Comparison of ENCODE assay signal across 9 mouse cellular contexts in genomic region chr5:137511706-137512105, GRCm38 (mm10). TPM values are rescaled to one million over a fixed set of nuclear protein-coding genes. Genes with fewer than 3 reads are reported as not detected.
A peak's percentile ranks its signal among the peaks of the same experiment; 100 is the strongest.
DNase-seq lines count a peak whose midpoint lies in the region; ATAC-seq lines count a peak whose summit lies in the region.
"Had no signal": no experiment of that assay in that cellular context is flagged by ENCODE, and none has a peak within 500 bp of the region (broad histone marks: within the 10 kb centered on the region; RNA-seq: fewer than 3 reads in every experiment).

No protein-coding gene starts in this region.

- 41% methylated on average over 3 of the region's 3 CpGs for WGBS in kidney, embryonic 16.5 days
- 73% methylated on average over 3 of the region's 3 CpGs for WGBS in embryonic facial prominence, embryonic 12.5 days
- 59% methylated on average over 3 of the region's 3 CpGs for WGBS in hindbrain, embryonic 14.5 days
- 56% methylated on average over 3 of the region's 3 CpGs for WGBS in midbrain, embryonic 14.5 days

- peak overlapping the region; percentile 89 for H3K4me2 ChIP-seq in kidney, embryonic 16.5 days (replicated peaks; ENCODE audit: low read depth, low read length)
- peak overlapping the region; percentile 95 for H3K4me2 ChIP-seq in embryonic facial prominence, embryonic 12.5 days (replicated peaks)
- H3K4me2 ChIP-seq in hindbrain, embryonic 14.5 days (replicated peaks) = peak overlapping the region; percentile 97
- peak overlapping the region; percentile 72 for H3K4me2 ChIP-seq in midbrain, embryonic 14.5 days (ENCODE audit: low read length)

- H3K9me3 ChIP-seq in kidney, embryonic 16.5 days (ENCODE audit: low read length) = no peaks in the 10 kb centered on the region
- no peaks in the 10 kb centered on the region for H3K9me3 ChIP-seq in embryonic facial prominence, embryonic 12.5 days
- H3K9me3 ChIP-seq in hindbrain, embryonic 14.5 days (ENCODE audit: control insufficient read depth, low read length) = no peaks in the 10 kb centered on the region
- H3K9me3 ChIP-seq in midbrain, embryonic 14.5 days (ENCODE audit: control insufficient read depth, low read length) = no peaks in the 10 kb centered on the region

- peak overlapping the region; percentile 99 for H3K9ac ChIP-seq in kidney, embryonic 16.5 days (replicated peaks; ENCODE audit: low read length)
- peak overlapping the region; percentile 100 for H3K9ac ChIP-seq in embryonic facial prominence, embryonic 12.5 days
- peak overlapping the region; percentile 99 for H3K9ac ChIP-seq in hindbrain, embryonic 14.5 days
- H3K9ac ChIP-seq in midbrain, embryonic 14.5 days (replicated peaks; ENCODE audit: low read length) = peak overlapping the region; percentile 99

- DNase-seq in kidney, postnatal 25 days = no peak
- DNase-seq in hindbrain, embryonic 14.5 days (ENCODE audit: low spot score) = no peak
- DNase-seq in midbrain, embryonic 14.5 days = no peak
- DNase-seq in layer of hippocampus, adult 18-20 months (ENCODE audit: low spot score in 2 of 2) = no peak
- no peak for DNase-seq in kidney, adult 8-10 months
- no peak for DNase-seq in yolk sac, embryonic 10.5 days (ENCODE audit: low spot score)

- peaks cover 38% of the 10 kb centered on the region for H3K4me1 ChIP-seq in kidney, embryonic 16.5 days (ENCODE audit: insufficient read depth, low read length)
- peaks cover 43% of the 10 kb centered on the region for H3K4me1 ChIP-seq in embryonic facial prominence, embryonic 12.5 days
- H3K4me1 ChIP-seq in hindbrain, embryonic 14.5 days (replicated peaks; ENCODE audit: control insufficient read depth, insufficient read depth, low read length) = peaks cover 34% of the 10 kb centered on the region
- peaks cover 26% of the 10 kb centered on the region for H3K4me1 ChIP-seq in midbrain, embryonic 14.5 days (ENCODE audit: control insufficient read depth, insufficient read depth, low read length)

- H3K4me3 ChIP-seq in kidney, embryonic 16.5 days (ENCODE audit: low read length) = peak overlapping the region; percentile 96
- H3K4me3 ChIP-seq in embryonic facial prominence, embryonic 12.5 days = peak overlapping the region; percentile 98
- H3K4me3 ChIP-seq in hindbrain, embryonic 14.5 days (replicated peaks; ENCODE audit: low read length) = peak overlapping the region; percentile 100
- peak overlapping the region; percentile 98 for H3K4me3 ChIP-seq in midbrain, embryonic 14.5 days (replicated peaks; ENCODE audit: low read depth, low read length)

- no peak for ATAC-seq in kidney, embryonic 16.5 days (ENCODE audit: low FRiP score, low TSS enrichment)
- ATAC-seq in embryonic facial prominence, embryonic 12.5 days (ENCODE audit: insufficient number of reproducible peaks, insufficient read depth, low FRiP score, low TSS enrichment) = no peak
- ATAC-seq in hindbrain, embryonic 14.5 days (ENCODE audit: low FRiP score) = no peak
- ATAC-seq in midbrain, embryonic 14.5 days (ENCODE audit: low FRiP score, low TSS enrichment) = no peak
- ATAC-seq: inflammation-experienced regulatory T-cells, adult 6 months had no signal

- no peaks in the 10 kb centered on the region for H3K27me3 ChIP-seq in kidney, embryonic 16.5 days (ENCODE audit: insufficient read depth, low read length)
- H3K27me3 ChIP-seq in embryonic facial prominence, embryonic 12.5 days = no peaks in the 10 kb centered on the region
- no peaks in the 10 kb centered on the region for H3K27me3 ChIP-seq in hindbrain, embryonic 14.5 days (ENCODE audit: control insufficient read depth, insufficient read depth, low read length)
- H3K27me3 ChIP-seq in midbrain, embryonic 14.5 days (ENCODE audit: control insufficient read depth, insufficient read depth, low read length) = no peaks in the 10 kb centered on the region

- H3K27ac ChIP-seq in kidney, embryonic 16.5 days (ENCODE audit: low read length) = no peak overlapping the region; the same call in 1 of the 2 replicates
- H3K27ac ChIP-seq in embryonic facial prominence, embryonic 12.5 days = no peak overlapping the region
- H3K27ac ChIP-seq in hindbrain, embryonic 14.5 days = peak overlapping the region; percentile 90; the same call in 1 of the 2 replicates
- H3K27ac ChIP-seq in midbrain, embryonic 14.5 days (replicated peaks; ENCODE audit: low read depth, low read length) = 0 out of 2 replicates have a peak overlapping the region, but pooled peaks have one; percentile 86

- no peaks in the 10 kb centered on the region for H3K36me3 ChIP-seq in kidney, embryonic 16.5 days (ENCODE audit: insufficient read depth, low read length)
- 0 out of 2 replicates have a peak, but pooled peaks cover 7% of the 10 kb centered on the region for H3K36me3 ChIP-seq in embryonic facial prominence, embryonic 12.5 days
- H3K36me3 ChIP-seq in hindbrain, embryonic 14.5 days (replicated peaks; ENCODE audit: control insufficient read depth, insufficient read depth) = no peaks in the 10 kb centered on the region; the same call in 1 of the 2 replicates
- H3K36me3 ChIP-seq in midbrain, embryonic 14.5 days (ENCODE audit: control insufficient read depth, insufficient read depth, low read length) = no peaks in the 10 kb centered on the region

RNA-seq across cellular contexts. Expression of gene Gigyf1, which starts 6.6 kb away (rescaled TPM):
- polyA plus RNA-seq in kidney, embryonic 16.5 days (2015; fragmentation: Nextera tagmentation; extraction: Ambion mirVana) = 11.9 and 12.2 TPM in 2 replicates
- polyA plus RNA-seq in embryonic facial prominence, embryonic 12.5 days (2016; fragmentation: Nextera tagmentation; extraction: Ambion mirVana) = 17.4 and 18.1 TPM in 2 replicates
- polyA plus RNA-seq in hindbrain, embryonic 14.5 days (2014; fragmentation: Nextera tagmentation; extraction: Ambion mirVana) = 14.2 and 16.0 TPM in 2 replicates
- 17.0 and 23.5 TPM in 2 replicates for polyA plus RNA-seq in midbrain, embryonic 14.5 days (2014; fragmentation: Nextera tagmentation; extraction: Ambion mirVana)
- total RNA-seq in layer of hippocampus, adult 18-20 months (2021) = 10 to 100 TPM; 64.1 to 65.4 TPM

RNA-seq across cellular contexts. Expression of gene Pop7, which starts 9.4 kb away (rescaled TPM):
- 51.2 and 53.0 TPM in 2 replicates for polyA plus RNA-seq in kidney, embryonic 16.5 days (2015; fragmentation: Nextera tagmentation; extraction: Ambion mirVana)
- polyA plus RNA-seq in embryonic facial prominence, embryonic 12.5 days (2016; fragmentation: Nextera tagmentation; extraction: Ambion mirVana) = 54.0 and 56.4 TPM in 2 replicates
- polyA plus RNA-seq in hindbrain, embryonic 14.5 days (2014; fragmentation: Nextera tagmentation; extraction: Ambion mirVana) = 78.4 and 87.3 TPM in 2 replicates
- polyA plus RNA-seq in midbrain, embryonic 14.5 days (2014; fragmentation: Nextera tagmentation; extraction: Ambion mirVana) = 83.7 and 103 TPM in 2 replicates
- total RNA-seq in layer of hippocampus, adult 18-20 months (2021) = 10 to 100 TPM; 33.2 to 34.6 TPM

RNA-seq across cellular contexts. Expression of gene Epo, which starts 21.3 kb away (rescaled TPM):
- polyA plus RNA-seq in kidney, embryonic 16.5 days (2015; fragmentation: Nextera tagmentation; extraction: Ambion mirVana) = 0.24 and 0.36 TPM in 2 replicates
- polyA plus RNA-seq in embryonic facial prominence, embryonic 12.5 days (2016; fragmentation: Nextera tagmentation; extraction: Ambion mirVana) = 0.34 and 0.47 TPM in 2 replicates
- not detected in 2 replicates for polyA plus RNA-seq in hindbrain, embryonic 14.5 days (2014; fragmentation: Nextera tagmentation; extraction: Ambion mirVana)
- not detected in 2 replicates for polyA plus RNA-seq in midbrain, embryonic 14.5 days (2014; fragmentation: Nextera tagmentation; extraction: Ambion mirVana)
- not detected for total RNA-seq in layer of hippocampus, adult 18-20 months (2021)
- polyA plus RNA-seq: inflammation-experienced regulatory T-cells, adult 6 months had no signal

RNA-seq across cellular contexts. Expression of gene Gnb2, which starts 21.6 kb away (rescaled TPM):
- polyA plus RNA-seq in kidney, embryonic 16.5 days (2015; fragmentation: Nextera tagmentation; extraction: Ambion mirVana) = 358 and 388 TPM in 2 replicates
- polyA plus RNA-seq in embryonic facial prominence, embryonic 12.5 days (2016; fragmentation: Nextera tagmentation; extraction: Ambion mirVana) = 382 and 409 TPM in 2 replicates
- 593 and 621 TPM in 2 replicates for polyA plus RNA-seq in hindbrain, embryonic 14.5 days (2014; fragmentation: Nextera tagmentation; extraction: Ambion mirVana)
- 633 and 757 TPM in 2 replicates for polyA plus RNA-seq in midbrain, embryonic 14.5 days (2014; fragmentation: Nextera tagmentation; extraction: Ambion mirVana)
- total RNA-seq in layer of hippocampus, adult 18-20 months (2021) = 100 to 1,000 TPM; 573 to 580 TPM

RNA-seq across cellular contexts. Expression of gene Zan, which starts 34.8 kb away (rescaled TPM):
- polyA plus RNA-seq in kidney, embryonic 16.5 days (2015; fragmentation: Nextera tagmentation; extraction: Ambion mirVana) = 0.11 and 0.17 TPM in 2 replicates
- 0.17 and 0.28 TPM in 2 replicates for polyA plus RNA-seq in embryonic facial prominence, embryonic 12.5 days (2016; fragmentation: Nextera tagmentation; extraction: Ambion mirVana)
- 0.14 and 0.17 TPM in 2 replicates for polyA plus RNA-seq in hindbrain, embryonic 14.5 days (2014; fragmentation: Nextera tagmentation; extraction: Ambion mirVana)
- 0.11 and 0.12 TPM in 2 replicates for polyA plus RNA-seq in midbrain, embryonic 14.5 days (2014; fragmentation: Nextera tagmentation; extraction: Ambion mirVana)
- under 1 TPM; 0.15 to 0.33 TPM for total RNA-seq in layer of hippocampus, adult 18-20 months (2021)

Comparison
In these comparisons a context has a peak if more than half of its experiments do, and no peak if none do; other contexts are left out.
1. H3K27ac ChIP-seq: peak in hindbrain, embryonic 14.5 days (single experiment) and midbrain, embryonic 14.5 days (single experiment); none in kidney, embryonic 16.5 days (single experiment) and embryonic facial prominence, embryonic 12.5 days (single experiment).
2. Peak in every context shown above with its lines, with median percentiles within 50 percentile points of each other: H3K4me2 ChIP-seq, H3K4me3 ChIP-seq and H3K9ac ChIP-seq.